Mouse (Mus musculus) intestine, postnatal 0 days (tissue): ENCODE measurements around the gene Ctc1. TPM values are rescaled to one million over a fixed set of nuclear protein-coding genes. Genes with fewer than 3 reads are reported as not detected.
"Not testable (repeated sequence)": the region's sequence is repeated elsewhere in the genome, so short reads cannot be mapped to it uniquely, and the experiment has no call there.

ENCODE experiments used
- ATAC-seq: fragments of 200-750 bp; cut with Nextera tagmentation; 2 replicates; pipeline ENCODE4 v1.8.0; 2017; ENCODE audit warnings: mild to moderate bottlenecking, moderate TSS enrichment, moderate library complexity
- H3K27ac ChIP-seq: fragments of 300-500 bp; sonication (generic); 2 replicates; pipeline ENCODE4 v1.5.1; 2014; ENCODE audit warnings: mild to moderate bottlenecking, low read depth, low read length, moderate library complexity
- H3K27me3 ChIP-seq: fragments of 300-500 bp; sonication (generic); replicated peaks from 2 replicates; pipeline ENCODE4 v1.6.1; 2014; ENCODE audit warnings: low read length, mixed read lengths; ENCODE audit not compliant: control insufficient read depth, insufficient read depth
- H3K36me3 ChIP-seq: fragments of 300-500 bp; sonication (generic); 2 replicates; pipeline ENCODE4 v1.6.1; 2014; ENCODE audit warnings: mild to moderate bottlenecking, moderate library complexity; ENCODE audit not compliant: control insufficient read depth, insufficient read depth
- H3K4me1 ChIP-seq: fragments of 300-500 bp; sonication (generic); replicated peaks from 2 replicates; pipeline ENCODE4 v1.6.1; 2014; ENCODE audit warnings: antibody characterized with exemption, low read length, mixed read lengths; ENCODE audit not compliant: control insufficient read depth, insufficient read depth
- H3K4me2 ChIP-seq: fragments of 300-500 bp; sonication (generic); replicated peaks from 2 replicates; pipeline ENCODE4 v1.6.1; 2014; ENCODE audit warnings: low read depth, mild to moderate bottlenecking, moderate library complexity
- H3K4me3 ChIP-seq: fragments of 300-500 bp; sonication (generic); 2 replicates; pipeline ENCODE4 v1.5.1; 2014; ENCODE audit warnings: low read depth, low read length
- H3K9ac ChIP-seq: fragments of 300-500 bp; sonication (generic); 2 replicates; pipeline ENCODE4 v1.6.1; 2014; ENCODE audit warnings: mild to moderate bottlenecking, low read depth, low read length
- H3K9me3 ChIP-seq: fragments of 300-500 bp; sonication (generic); 2 replicates; pipeline ENCODE4 v1.6.1; 2016; ENCODE audit warnings: mixed run types; ENCODE audit not compliant: control insufficient read depth
- CTCF ChIP-seq: sonication (generic); IDR thresholded peaks from 2 replicates; pipeline ENCODE4 v1.5.1; 2016; ENCODE audit warnings: low read depth, mild to moderate bottlenecking, control low read depth, antibody characterized with exemption, moderate library complexity
- WGBS: fragments of 180-500 bp; shearing (Covaris S2); extraction: QIAGEN DNeasy Blood & Tissue Kit; methylation state at CpG from one replicate; pipeline ENCODE4 v1.1.7; 2014; 5-methylcytosine and 5-hydroxymethylcytosine counted together
- polyA plus RNA-seq: library from polyadenylated mRNA; unstranded; fragments of >200 nt; fragmentation: Nextera tagmentation; extraction: Ambion mirVana; gene quantifications from 2 replicates; pipeline ENCODE4 v1.2.1, GENCODE M21; 2015

The Ctc1 gene
- polyA plus RNA-seq, 1 experiment from 2014 or later, result 9.4 TPM

GRCm38 (mm10) chr11:69005193-69005592, 10.5 kb upstream of the Ctc1 start:
- H3K27me3 ChIP-seq, result no peaks in the 10 kb centered on the region
- no peak for TF ChIP-seq CTCF
- H3K9ac ChIP-seq, result no peak overlapping the region
- WGBS, result 84% methylated on average over 7 of the region's 7 CpGs
- peaks cover 27% of the 10 kb centered on the region for H3K36me3 ChIP-seq
- ATAC-seq, result no peak
- H3K27ac ChIP-seq, result no peak overlapping the region
- no peaks in the 10 kb centered on the region for H3K9me3 ChIP-seq
- no peak overlapping the region for H3K4me3 ChIP-seq
- no peak overlapping the region for H3K4me2 ChIP-seq
- H3K4me1 ChIP-seq, result peaks cover 2% of the 10 kb centered on the region; the same call in 1 of the 2 replicates

- peaks cover 14% of the 10 kb centered on the region for H3K36me3 ChIP-seq
- not testable (repeated sequence) for H3K4me2 ChIP-seq, H3K4me3 ChIP-seq, H3K27me3 ChIP-seq, ATAC-seq, H3K9ac ChIP-seq, H3K4me1 ChIP-seq, H3K9me3 ChIP-seq, H3K27ac ChIP-seq
These were observed 9.1 kb upstream of the Ctc1 start for GRCm38 (mm10) chr11:69006575-69006974.

- H3K4me2 ChIP-seq, result peak within 1 kb of the TSS; percentile 79
- peaks cover 2% of the 10 kb centered on the region; the same call in 1 of the 2 replicates for H3K4me1 ChIP-seq
- no peaks in the 10 kb centered on the region for H3K27me3 ChIP-seq
- no peaks in the 10 kb centered on the region for H3K36me3 ChIP-seq
- H3K27ac ChIP-seq, result 0 out of 2 replicates have a peak within 1 kb of the TSS, but pooled peaks have one; percentile 28
- peak within 1 kb of the TSS; percentile 81 for H3K4me3 ChIP-seq
- peak; percentile 18; the same call in 1 of the 2 replicates for TF ChIP-seq CTCF
- peak within 1 kb of the TSS; percentile 62 for H3K9ac ChIP-seq
- H3K9me3 ChIP-seq, result no peaks in the 10 kb centered on the region
- peak; percentile 80 for ATAC-seq
- 9% methylated on average over 38 of the region's 38 CpGs for WGBS
These were observed 7.3 kb upstream of the Ctc1 start, which contains the start of gene Pfas for GRCm38 (mm10) chr11:69008182-69009121. Pfas (minus strand) TSS chr11:69008460.

GRCm38 (mm10) chr11:69009508-69009907, 6.2 kb upstream of the Ctc1 start:
- Histone ChIP-seq H3K4me3 (no peak overlapping the region), H3K4me1 (peaks cover 2% of the 10 kb centered on the region; the same call in 1 of the 2 replicates), H3K9me3 (no peaks in the 10 kb centered on the region), H3K27me3 (no peaks in the 10 kb centered on the region), H3K4me2 (no peak overlapping the region), H3K27ac (no peak overlapping the region), H3K9ac (no peak overlapping the region), H3K36me3 (no peaks in the 10 kb centered on the region)
- TF ChIP-seq CTCF, result no peak
- no peak for ATAC-seq
- 95% methylated on average over 1 of the region's 1 CpGs for WGBS

- no peaks in the 10 kb centered on the region for H3K36me3 ChIP-seq
- no peak overlapping the region for H3K4me2 ChIP-seq
- H3K4me1 ChIP-seq, result peaks cover 2% of the 10 kb centered on the region; the same call in 1 of the 2 replicates
- no peak overlapping the region for H3K27ac ChIP-seq
- no peaks in the 10 kb centered on the region for H3K9me3 ChIP-seq
- no peak for TF ChIP-seq CTCF
- no peak overlapping the region for H3K9ac ChIP-seq
- no peak overlapping the region for H3K4me3 ChIP-seq
- 86% methylated on average over 15 of the region's 15 CpGs for whole genome bisulfite sequencing
- no peak for ATAC-seq
- H3K27me3 ChIP-seq, result no peaks in the 10 kb centered on the region
These were observed 5.0 kb upstream of the Ctc1 start for GRCm38 (mm10) chr11:69010400-69011323.

- Histone ChIP-seq H3K4me3 (peak overlapping the region; percentile 50), H3K4me2 (peak overlapping the region; percentile 70), H3K27ac (peak overlapping the region; percentile 95; the same call in 1 of the 2 replicates)
- not testable (repeated sequence) for H3K9ac ChIP-seq, H3K36me3 ChIP-seq, H3K9me3 ChIP-seq, ATAC-seq, H3K4me1 ChIP-seq, H3K27me3 ChIP-seq
- peak; percentile 28; the same call in 1 of the 2 replicates for TF ChIP-seq CTCF
- WGBS, result 67% methylated on average over 2 of the region's 2 CpGs
These were observed 4.3 kb upstream of the Ctc1 start for GRCm38 (mm10) chr11:69011445-69011844.
